Mouse (Mus musculus): ENCODE results near the gene Lrtm2.
"Not testable (repeated sequence)": the region's sequence is repeated elsewhere in the genome, so short reads cannot be mapped to it uniquely, and the experiment has no call there.

The Lrtm2 gene

DNA sequence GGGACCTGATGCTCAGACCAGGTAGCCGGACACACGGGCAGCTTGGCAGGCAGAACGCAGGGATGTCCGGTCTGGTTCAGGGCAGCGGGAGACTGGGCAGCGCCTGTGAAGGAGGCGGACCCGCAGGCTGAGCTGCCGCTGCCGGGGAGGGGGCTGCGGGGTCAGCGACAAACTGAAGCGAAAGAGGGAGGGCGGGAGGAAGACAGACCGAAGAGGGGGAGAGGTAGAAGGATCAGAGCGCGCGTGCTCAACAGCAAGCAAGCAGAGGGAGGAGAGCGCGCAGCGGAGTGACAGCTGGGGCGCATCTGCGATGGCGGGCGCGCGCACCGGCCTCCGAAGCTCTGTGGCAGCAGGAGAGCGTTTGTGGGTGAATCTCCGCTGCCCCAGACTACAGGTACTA is at the start of gene Lrtm2:
Gene Lrtm2, minus strand, starts transcription at position 261 of the 400 bp plus-strand sequence.
- no peak for DNase-seq (ENCODE audit: low spot score)

DNA sequence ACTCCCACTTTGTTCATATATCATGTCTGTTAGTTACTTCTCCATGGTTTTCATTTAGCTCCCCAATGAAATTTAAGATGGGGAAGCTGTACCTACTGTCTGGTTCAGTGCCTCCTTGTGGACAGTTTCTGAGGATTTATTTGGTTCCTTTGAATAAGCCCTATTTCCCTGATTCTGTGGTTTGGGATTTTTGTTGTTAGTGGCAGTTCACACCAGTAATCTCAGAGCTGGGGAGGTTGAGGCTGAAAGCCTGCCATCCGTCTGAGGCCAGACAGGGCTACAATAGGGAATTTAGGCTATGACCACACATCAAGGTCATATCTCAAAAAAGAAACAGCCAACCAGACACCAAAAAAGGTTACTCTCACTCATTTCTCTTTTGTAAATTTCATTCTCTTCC is 48.1 kb upstream of the Lrtm2 start:
- DNase-seq (ENCODE audit: low spot score), result no peak

DNA sequence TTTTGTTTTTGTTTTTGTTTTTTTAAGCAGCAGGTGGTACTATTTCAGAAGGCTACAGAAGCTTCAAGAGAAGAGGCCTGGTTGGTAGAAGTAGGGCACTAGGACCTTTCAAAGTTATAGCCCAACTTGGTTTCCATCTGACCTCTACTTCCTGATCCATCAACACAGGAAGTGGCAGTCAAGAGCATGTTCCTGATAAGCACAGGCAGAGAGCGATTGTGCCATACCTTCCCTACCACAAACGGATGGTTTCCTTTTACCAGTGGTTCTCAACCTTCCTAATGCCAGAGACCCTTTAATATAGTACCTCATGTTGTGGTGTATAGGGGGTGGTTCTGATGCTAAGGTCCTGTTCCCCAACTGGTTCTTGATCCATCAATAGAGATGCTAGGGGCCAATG is 47.0 kb upstream of the Lrtm2 start:
- DNase-seq (ENCODE audit: low spot score), result no peak

- DNase-seq (ENCODE audit: low spot score), result no peak
Observed at GRCm38 (mm10) chr6:119375035-119375434, 44.5 kb upstream of the Lrtm2 start.

GRCm38 (mm10) chr6:119373000-119373705 is 42.6 kb upstream of the Lrtm2 start:
- no peak for DNase-seq (ENCODE audit: low spot score)

GRCm38 (mm10) chr6:119372237-119372636 is 41.7 kb upstream of the Lrtm2 start:
- no peak for DNase-seq (ENCODE audit: low spot score)

GRCm38 (mm10) chr6:119371624-119372023 is 41.1 kb upstream of the Lrtm2 start:
- no peak for DNase-seq (ENCODE audit: low spot score)

GRCm38 (mm10) chr6:119367382-119367781 is 36.8 kb upstream of the Lrtm2 start:
- no peak for DNase-seq (ENCODE audit: low spot score)

DNA sequence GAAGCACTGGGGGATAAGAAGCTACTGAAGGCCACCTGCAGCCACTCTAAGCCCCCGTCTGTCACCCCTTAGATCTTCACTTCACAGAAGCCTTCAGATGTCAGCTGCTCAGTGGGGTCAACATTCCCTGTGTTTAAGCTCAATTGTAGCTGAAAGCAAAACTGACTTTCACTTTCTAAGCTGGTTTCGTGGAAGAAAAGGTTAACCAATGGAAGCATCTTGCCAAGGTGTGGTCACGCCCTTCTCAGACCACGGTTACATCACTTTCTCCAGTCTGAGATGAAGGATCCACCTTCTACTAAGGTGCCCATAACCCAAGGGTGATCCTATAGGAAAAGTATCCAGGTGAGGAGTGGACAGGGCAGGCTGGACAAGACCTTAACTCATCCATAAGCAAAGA is 36.2 kb upstream of the Lrtm2 start:
- DNase-seq (ENCODE audit: low spot score), result not testable (repeated sequence)

DNA sequence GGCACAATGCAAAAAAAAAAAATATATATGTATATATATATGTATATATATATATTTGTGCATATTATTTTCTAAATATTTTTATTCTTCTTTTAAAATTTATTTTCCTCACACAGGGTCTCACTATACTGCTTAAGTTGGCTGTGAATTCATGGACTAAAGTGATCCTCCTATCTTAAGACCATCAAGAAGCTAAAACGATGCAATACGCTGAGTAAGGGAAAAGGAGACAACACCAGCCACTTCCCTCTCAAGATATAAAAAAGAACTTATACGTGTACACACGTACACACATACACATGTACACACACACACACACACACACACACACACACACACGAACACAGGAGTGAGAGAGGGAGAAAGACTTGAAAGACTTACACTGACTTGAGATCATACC is 33.0 kb upstream of the Lrtm2 start:
- no peak for DNase-seq (ENCODE audit: low spot score)

GRCm38 (mm10) chr6:119360925-119361702 is 30.5 kb upstream of the Lrtm2 start:
- DNase-seq (ENCODE audit: low spot score), result no peak

- DNase-seq (ENCODE audit: low spot score), result not testable (repeated sequence)
Observed at GRCm38 (mm10) chr6:119360250-119360649, 29.7 kb upstream of the Lrtm2 start.

DNA sequence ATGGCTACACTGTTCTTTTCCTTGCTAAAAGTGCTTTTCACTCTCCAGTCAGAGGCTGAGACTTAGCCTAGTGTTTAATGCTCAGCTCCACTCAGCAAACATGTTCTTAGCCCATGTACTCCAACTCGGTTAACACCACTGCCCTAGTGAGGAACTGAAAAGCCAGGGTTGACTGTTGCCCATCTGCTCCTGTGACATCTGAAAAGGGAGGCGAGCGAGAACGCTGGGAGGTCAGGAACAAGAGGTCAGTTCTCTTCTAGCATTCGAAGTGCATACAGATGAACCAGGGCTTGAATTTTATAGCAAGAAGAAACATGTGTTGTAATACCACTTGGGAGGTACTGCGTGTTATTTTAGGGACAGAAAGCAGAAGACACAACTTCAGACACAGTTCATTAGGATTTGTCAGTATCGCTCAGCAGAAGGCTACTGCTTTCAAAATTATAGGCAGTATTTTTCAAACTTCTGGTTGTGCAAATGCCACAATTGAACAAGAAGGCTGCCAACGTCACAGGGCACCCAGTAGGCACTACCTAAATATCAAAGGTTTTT is 27.5 kb upstream of the Lrtm2 start:
- no peak for DNase-seq (ENCODE audit: low spot score)

GRCm38 (mm10) chr6:119352501-119352900 is 21.9 kb upstream of the Lrtm2 start:
- no peak for DNase-seq (ENCODE audit: low spot score)

DNA sequence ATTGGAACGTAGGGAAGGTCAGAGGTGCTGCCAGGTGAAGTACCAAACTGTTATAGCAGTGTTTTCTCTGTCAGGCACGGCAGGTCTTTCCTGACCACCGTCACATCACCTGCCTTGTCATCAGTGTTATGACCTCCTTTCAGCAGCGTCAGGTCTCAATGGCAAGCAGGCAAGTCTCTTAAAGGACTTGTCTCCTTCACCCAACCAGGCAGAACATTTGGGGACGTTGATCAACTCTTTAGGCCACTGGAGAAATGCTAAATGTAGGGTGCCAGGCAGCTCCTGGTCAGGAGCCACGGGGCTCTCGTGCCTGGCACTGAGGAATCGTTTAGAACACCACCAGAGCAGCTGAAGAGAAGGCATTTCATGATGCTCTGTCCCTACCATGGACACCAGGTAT is 21.1 kb upstream of the Lrtm2 start:
- no peak for DNase-seq (ENCODE audit: low spot score)

DNA sequence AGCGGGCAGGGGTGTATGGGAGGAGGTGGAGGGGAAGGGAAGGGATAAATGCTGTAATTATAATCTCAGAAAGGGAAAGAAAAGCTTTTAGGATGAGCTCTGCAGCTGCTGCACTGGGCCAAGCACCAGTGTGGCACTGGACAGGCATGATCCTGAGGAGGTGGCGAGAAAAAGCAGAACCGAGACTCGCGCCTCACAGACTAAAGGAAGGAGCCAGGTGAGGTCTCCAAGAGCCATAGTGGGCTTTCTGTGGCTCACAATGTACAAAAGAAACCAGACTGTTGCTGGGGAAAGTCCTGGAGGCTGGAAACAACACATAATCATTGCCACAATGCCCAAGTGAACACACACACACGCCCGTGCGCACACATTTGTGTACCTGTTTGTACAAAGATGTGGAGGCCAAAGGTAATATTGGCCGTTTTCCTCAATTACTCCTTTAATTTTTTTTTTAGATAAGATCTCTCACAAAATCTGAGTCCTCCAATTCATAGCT is 20.2 kb upstream of the Lrtm2 start:
- DNase-seq (ENCODE audit: low spot score), result no peak

- DNase-seq (ENCODE audit: low spot score), result peak; percentile 66
Observed at GRCm38 (mm10) chr6:119348234-119348633, 17.7 kb upstream of the Lrtm2 start.

DNA sequence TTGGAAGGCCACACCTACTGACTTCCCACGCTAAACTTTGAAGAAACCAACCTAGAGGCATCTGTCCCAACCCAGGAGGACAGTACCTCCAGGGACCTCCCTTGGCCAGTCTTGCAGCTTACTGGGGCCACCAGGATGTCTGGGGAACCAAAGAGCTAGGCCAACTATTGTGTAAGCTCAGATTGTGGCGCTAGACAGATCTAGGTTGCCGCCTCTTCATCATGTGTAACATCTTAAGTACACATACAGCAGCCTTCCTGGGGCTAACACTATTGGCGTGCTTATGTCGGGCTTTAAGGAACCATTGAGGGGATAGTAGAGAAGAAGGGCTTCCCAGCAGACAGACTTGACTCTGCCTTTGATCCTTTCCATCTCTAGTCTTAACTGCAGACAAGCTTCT is 17.2 kb upstream of the Lrtm2 start:
- no peak for DNase-seq (ENCODE audit: low spot score)

- no peak for DNase-seq (ENCODE audit: low spot score)
Observed at GRCm38 (mm10) chr6:119346257-119346656, 15.7 kb upstream of the Lrtm2 start.

- DNase-seq (ENCODE audit: low spot score), result no peak
Observed at GRCm38 (mm10) chr6:119341409-119341808, 10.8 kb upstream of the Lrtm2 start.

DNA sequence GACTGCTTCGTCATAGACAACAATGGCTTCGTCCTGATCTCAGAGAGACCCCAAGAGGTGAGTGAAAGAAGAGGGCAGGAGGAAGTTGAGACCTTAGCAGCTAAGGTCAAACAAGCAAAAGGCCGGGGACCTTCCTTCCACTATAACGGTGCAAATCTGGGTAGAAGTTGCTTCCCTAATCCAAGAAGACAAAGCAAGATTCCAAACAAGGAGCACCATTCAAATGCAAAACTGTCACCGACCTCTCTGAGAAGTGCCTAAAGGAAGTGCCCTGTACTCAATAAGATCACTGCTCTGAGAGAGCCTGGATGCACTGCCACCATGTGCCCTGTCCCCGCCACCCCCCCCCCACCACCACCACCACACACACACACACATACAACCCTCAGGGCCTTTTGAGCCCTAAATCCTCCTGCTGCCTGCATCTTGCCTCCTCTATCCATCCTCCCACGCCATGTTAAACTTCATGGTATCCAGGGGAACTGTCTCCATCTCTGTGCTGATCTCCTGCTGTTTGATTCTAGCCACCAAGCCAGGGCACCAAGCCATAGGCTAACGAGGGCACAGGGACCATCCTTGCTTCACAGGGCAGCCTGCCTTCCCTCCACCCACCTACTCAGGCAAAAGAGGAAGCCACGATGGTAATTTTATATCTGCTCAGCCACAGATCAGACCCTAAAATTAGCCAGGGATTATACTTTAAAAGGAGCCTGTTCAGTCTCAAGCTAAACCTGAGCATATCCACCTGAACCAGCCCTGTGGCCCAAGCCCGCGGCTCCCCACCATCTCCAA is 7.8 kb upstream of the Lrtm2 start:
- DNase-seq (ENCODE audit: low spot score), result no peak

- no peak for DNase-seq (ENCODE audit: low spot score)
Observed at GRCm38 (mm10) chr6:119337287-119337686, 6.7 kb upstream of the Lrtm2 start.
